Mouse (Mus musculus): ENCODE data around the gene Nr1d1. TPM values are rescaled to one million over a fixed set of nuclear protein-coding genes. Genes with fewer than 3 reads are reported as not detected.

Nr1d1 gene
- polyA plus RNA-seq, 1 experiment from 2014 or later, result 8.9 TPM

GRCm38 (mm10) chr11:98777888-98778287, 2.8 kb upstream of the Nr1d1 start:
- no peak overlapping the region for H3K4me3 ChIP-seq (ENCODE audit: low read depth, low read length)
- no peak overlapping the region for H3K9ac ChIP-seq (replicated peaks; ENCODE audit: low read depth)
- TF ChIP-seq EP300 (IDR thresholded peaks at IDR 0.05) (no peak), CTCF (IDR thresholded peaks at IDR 0.05) (no peak)
- peaks cover 50% of the 10 kb centered on the region for H3K4me1 ChIP-seq (ENCODE audit: insufficient read depth, low read depth, low read length)
- no peaks in the 10 kb centered on the region for H3K9me3 ChIP-seq (ENCODE audit: low read length)
- DNase-seq (ENCODE audit: low spot score), result no peak
- no peaks in the 10 kb centered on the region for H3K27me3 ChIP-seq (replicated peaks; ENCODE audit: insufficient read depth, low read length)
- H3K4me2 ChIP-seq (replicated peaks; ENCODE audit: low read depth, low read length), result no peak overlapping the region
- H3K36me3 ChIP-seq (ENCODE audit: insufficient read depth, low read length), result no peaks in the 10 kb centered on the region
- H3K27ac ChIP-seq (ENCODE audit: low read length), result peak overlapping the region; percentile 96
- ATAC-seq, result no peak

- Histone ChIP-seq H3K27ac (ENCODE audit: low read length) (peak overlapping the region; percentile 96), H3K4me2 (replicated peaks; ENCODE audit: low read depth, low read length) (no peak overlapping the region), H3K9me3 (ENCODE audit: low read length) (no peaks in the 10 kb centered on the region), H3K9ac (replicated peaks; ENCODE audit: low read depth) (no peak overlapping the region), H3K36me3 (ENCODE audit: insufficient read depth, low read length) (no peaks in the 10 kb centered on the region), H3K4me1 (ENCODE audit: insufficient read depth, low read depth, low read length) (peaks cover 44% of the 10 kb centered on the region), H3K4me3 (ENCODE audit: low read depth, low read length) (no peak overlapping the region), H3K27me3 (replicated peaks; ENCODE audit: insufficient read depth, low read length) (no peaks in the 10 kb centered on the region)
- TF ChIP-seq EP300 (IDR thresholded peaks at IDR 0.05), result no peak
- TF ChIP-seq CTCF (IDR thresholded peaks at IDR 0.05), result no peak
- ATAC-seq (no peak), DNase-seq (ENCODE audit: low spot score) (peak; percentile 89)
- WGBS, result 7% methylated on average over 9 of the region's 9 CpGs
These were observed 1.9 kb upstream of the Nr1d1 start for GRCm38 (mm10) chr11:98776843-98777590.

DNA sequence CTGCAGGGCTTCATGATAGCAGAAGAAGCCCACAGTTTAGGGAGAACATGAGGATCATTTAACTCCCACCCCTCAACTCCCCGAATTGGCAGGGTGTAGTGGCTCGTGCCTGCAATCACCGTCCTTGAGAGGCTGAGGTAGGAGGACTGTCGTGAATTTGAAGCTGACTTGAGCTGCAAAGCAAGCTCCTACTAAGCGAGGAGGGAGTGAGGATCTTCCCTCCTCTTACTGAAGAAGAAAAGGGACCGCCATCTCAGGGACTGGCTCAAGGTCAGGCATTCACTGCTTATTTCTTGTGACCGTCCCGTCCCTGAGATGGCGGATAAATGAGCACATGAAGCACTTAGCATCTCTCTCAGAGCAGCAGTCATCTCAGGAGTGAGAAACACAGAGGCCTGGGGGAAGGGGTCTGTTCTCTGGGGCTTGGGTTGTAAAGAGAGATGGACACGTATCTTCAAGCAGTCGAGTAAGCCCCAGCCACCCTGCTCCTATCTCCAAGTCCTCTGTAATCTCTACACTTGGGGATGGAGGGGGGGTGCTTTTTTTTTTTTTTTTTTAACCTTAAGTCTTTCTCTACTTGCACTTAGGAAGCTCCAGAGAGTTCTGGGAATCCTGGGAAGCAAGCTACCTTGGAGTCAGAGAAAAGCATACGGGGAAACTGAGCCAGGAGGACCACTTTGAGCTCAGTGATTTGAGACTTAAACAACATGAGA, 1.1 kb upstream of the Nr1d1 start:
- peak; percentile 21 for DNase-seq (ENCODE audit: low spot score)
- WGBS, result 22% methylated on average over 12 of the region's 12 CpGs
- H3K4me1 ChIP-seq (ENCODE audit: insufficient read depth, low read depth, low read length), result peaks cover 37% of the 10 kb centered on the region
- no peak for ATAC-seq
- TF ChIP-seq EP300 (IDR thresholded peaks at IDR 0.05) (no peak), CTCF (IDR thresholded peaks at IDR 0.05) (no peak)
- H3K4me3 ChIP-seq (ENCODE audit: low read depth, low read length), result no peak overlapping the region
- no peaks in the 10 kb centered on the region for H3K9me3 ChIP-seq (ENCODE audit: low read length)
- H3K36me3 ChIP-seq (ENCODE audit: insufficient read depth, low read length), result 0 out of 2 replicates have a peak, but pooled peaks cover 3% of the 10 kb centered on the region
- H3K9ac ChIP-seq (replicated peaks; ENCODE audit: low read depth), result 0 out of 2 replicates have a peak overlapping the region, but pooled peaks have one; percentile 19
- H3K27ac ChIP-seq (ENCODE audit: low read length), result peak overlapping the region; percentile 96
- H3K4me2 ChIP-seq (replicated peaks; ENCODE audit: low read depth, low read length), result peak overlapping the region; percentile 57
- no peaks in the 10 kb centered on the region for H3K27me3 ChIP-seq (replicated peaks; ENCODE audit: insufficient read depth, low read length)

GRCm38 (mm10) chr11:98775348-98776051, 367 bp upstream of the Nr1d1 start:
- ATAC-seq, result peak; percentile 67
- Histone ChIP-seq H3K4me1 (ENCODE audit: insufficient read depth, low read depth, low read length) (peaks cover 37% of the 10 kb centered on the region), H3K27me3 (replicated peaks; ENCODE audit: insufficient read depth, low read length) (no peaks in the 10 kb centered on the region), H3K4me2 (replicated peaks; ENCODE audit: low read depth, low read length) (peak overlapping the region; percentile 57), H3K9ac (replicated peaks; ENCODE audit: low read depth) (peak overlapping the region; percentile 19; the same call in 1 of the 2 replicates), H3K4me3 (ENCODE audit: low read depth, low read length) (peak overlapping the region; percentile 48), H3K36me3 (ENCODE audit: insufficient read depth, low read length) (peaks cover 7% of the 10 kb centered on the region; the same call in 1 of the 2 replicates), H3K27ac (ENCODE audit: low read length) (peak overlapping the region; percentile 96), H3K9me3 (ENCODE audit: low read length) (no peaks in the 10 kb centered on the region)
- 4% methylated on average over 15 of the region's 15 CpGs for WGBS
- peak; percentile 99 for DNase-seq (ENCODE audit: low spot score)
- TF ChIP-seq EP300 (IDR thresholded peaks at IDR 0.05), result peak; percentile 96
- TF ChIP-seq CTCF (IDR thresholded peaks at IDR 0.05), result peak; percentile 11; the same call in 1 of the 2 replicates

GRCm38 (mm10) chr11:98773635-98774295, 1.4 kb downstream of the Nr1d1 start:
- peak overlapping the region; percentile 72 for H3K9ac ChIP-seq (replicated peaks; ENCODE audit: low read depth)
- under 1% methylated on average over 37 of the region's 37 CpGs for WGBS
- peak; percentile 35 for TF ChIP-seq CTCF (IDR thresholded peaks at IDR 0.05)
- TF ChIP-seq EP300 (IDR thresholded peaks at IDR 0.05), result peak; percentile 90
- DNase-seq (ENCODE audit: low spot score) (peak; percentile 100), ATAC-seq (peak; percentile 78)
- peak overlapping the region; percentile 48 for H3K4me3 ChIP-seq (ENCODE audit: low read depth, low read length)
- no peaks in the 10 kb centered on the region for H3K9me3 ChIP-seq (ENCODE audit: low read length)
- H3K27ac ChIP-seq (ENCODE audit: low read length), result peak overlapping the region; percentile 96
- peaks cover 10% of the 10 kb centered on the region; the same call in 1 of the 2 replicates for H3K36me3 ChIP-seq (ENCODE audit: insufficient read depth, low read length)
- no peaks in the 10 kb centered on the region for H3K27me3 ChIP-seq (replicated peaks; ENCODE audit: insufficient read depth, low read length)
- peaks cover 38% of the 10 kb centered on the region for H3K4me1 ChIP-seq (ENCODE audit: insufficient read depth, low read depth, low read length)
- H3K4me2 ChIP-seq (replicated peaks; ENCODE audit: low read depth, low read length), result peak overlapping the region; percentile 57
